Mouse (Mus musculus) liver, adult 2 months (tissue): ENCODE measurements at regions not wholly inside any gene's neighbourhood (a gene's known extent, or its start where the extent isn't known, plus 50 kb on each side); places are given as distances from the start of the nearest gene placed in this dataset.

Experiments
- DNase-seq: peaks from one replicate; pipeline ENCODE4 v3.0.0-alpha.2; 2011; ENCODE audit warnings: low read depth, low spot score; ENCODE audit errors: extremely low read depth
- H3K27ac ChIP-seq: fragments of 200-500 bp; replicated peaks from 2 replicates; pipeline ENCODE4 v1.5.1; 2012; ENCODE audit warnings: low read depth, mild to moderate bottlenecking, control low read depth, inconsistent platforms, low read length; ENCODE audit not compliant: insufficient read depth
- H3K27me3 ChIP-seq: fragments of 200-500 bp; 2 replicates; pipeline ENCODE4 v1.6.1; 2012; ENCODE audit warnings: mild to moderate bottlenecking, moderate library complexity, low read length, inconsistent platforms; ENCODE audit not compliant: control insufficient read depth, insufficient read depth
- H3K36me3 ChIP-seq: fragments of 200-500 bp; 2 replicates; pipeline ENCODE4 v1.6.1; 2012; ENCODE audit warnings: low read length, inconsistent platforms; ENCODE audit not compliant: control insufficient read depth, insufficient read depth
- H3K4me1 ChIP-seq: fragments of 200-500 bp; 2 replicates; pipeline ENCODE4 v1.6.1; 2011; ENCODE audit warnings: low read length; ENCODE audit not compliant: control insufficient read depth, insufficient read depth
- H3K4me3 ChIP-seq: fragments of 200-500 bp; 2 replicates; pipeline ENCODE4 v1.5.1; 2011; ENCODE audit warnings: low read depth, mild to moderate bottlenecking, control low read depth, low read length, moderate library complexity; ENCODE audit not compliant: insufficient read depth
- H3K79me2 ChIP-seq: fragments of 200-500 bp; 2 replicates; pipeline ENCODE4 v1.6.1; 2012; ENCODE audit warnings: inconsistent platforms, mild to moderate bottlenecking, low read length, moderate library complexity; ENCODE audit not compliant: control insufficient read depth, insufficient read depth
- H3K9ac ChIP-seq: fragments of 200-500 bp; 2 replicates; pipeline ENCODE4 v1.6.1; 2012; ENCODE audit warnings: low read depth, mild to moderate bottlenecking, control low read depth, inconsistent platforms, low read length
- CTCF ChIP-seq: fragments of 200-500 bp; IDR thresholded peaks from 2 replicates; pipeline ENCODE4 v1.5.1; 2011; ENCODE audit warnings: low read depth, low read length, control low read depth
- POLR2A ChIP-seq: fragments of 200-500 bp; IDR thresholded peaks from 2 replicates; pipeline ENCODE4 v1.6.1; 2011; ENCODE audit warnings: low read length, control low read depth; ENCODE audit not compliant: insufficient read depth; ENCODE audit errors: extremely low read depth
- WGBS: fragments of 180-500 bp; shearing (Covaris S2); methylation state at CpG from one replicate; pipeline ENCODE4 v1.1.7; 2018; 5-methylcytosine and 5-hydroxymethylcytosine counted together

GRCm38 (mm10) chr3:137801402-137802020 lies 62.8 kb upstream of the H2afz start:
- Histone ChIP-seq H3K27ac (no peak overlapping the region), H3K79me2 (no peaks in the 10 kb centered on the region), H3K4me1 (no peaks in the 10 kb centered on the region), H3K36me3 (no peaks in the 10 kb centered on the region), H3K9ac (no peak overlapping the region), H3K27me3 (no peaks in the 10 kb centered on the region), H3K4me3 (no peak overlapping the region)
- WGBS: 74% methylated on average over 6 of the region's 6 CpGs
- TF ChIP-seq CTCF (no peak), POLR2A (no peak)
- DNase-seq: no peak

- no peak overlapping the region for H3K27ac ChIP-seq
- no peaks in the 10 kb centered on the region for H3K4me1 ChIP-seq
- no peak overlapping the region for H3K9ac ChIP-seq
- TF ChIP-seq CTCF: no peak
- no peak for TF ChIP-seq POLR2A
- H3K79me2 ChIP-seq: no peaks in the 10 kb centered on the region
- DNase-seq: no peak
- no peaks in the 10 kb centered on the region for H3K36me3 ChIP-seq
- H3K4me3 ChIP-seq: no peak overlapping the region
- 42% methylated on average over 1 of the region's 1 CpGs for WGBS
- H3K27me3 ChIP-seq: no peaks in the 10 kb centered on the region
These were observed 56.9 kb upstream of the H2afz start for GRCm38 (mm10) chr3:137807423-137807822.

- Histone ChIP-seq H3K9ac (no peak overlapping the region), H3K79me2 (no peaks in the 10 kb centered on the region), H3K27ac (no peak overlapping the region), H3K4me3 (no peak overlapping the region), H3K27me3 (no peaks in the 10 kb centered on the region), H3K4me1 (no peaks in the 10 kb centered on the region), H3K36me3 (no peaks in the 10 kb centered on the region)
- DNase-seq: no peak
- TF ChIP-seq POLR2A (no peak), CTCF (no peak)
- WGBS: 37% methylated on average over 5 of the region's 5 CpGs
These were observed 56.2 kb upstream of the H2afz start for GRCm38 (mm10) chr3:137807913-137808684.

- DNase-seq: no peak
- WGBS: 83% methylated on average over 3 of the region's 3 CpGs
- Histone ChIP-seq H3K4me3 (no peak overlapping the region), H3K36me3 (no peaks in the 10 kb centered on the region), H3K27me3 (no peaks in the 10 kb centered on the region), H3K4me1 (no peaks in the 10 kb centered on the region), H3K9ac (no peak overlapping the region), H3K27ac (no peak overlapping the region), H3K79me2 (no peaks in the 10 kb centered on the region)
- TF ChIP-seq POLR2A (no peak), CTCF (no peak)
These were observed 54.2 kb upstream of the H2afz start for GRCm38 (mm10) chr3:137810123-137810522.
